Mouse (Mus musculus): ENCODE data around the gene Gnpat.

- peak; percentile 50 for TF ChIP-seq POLR2A (IDR thresholded peaks at IDR 0.05; ENCODE audit: borderline replicate concordance, extremely low read depth, insufficient read depth, insufficient read length, poor library complexity, severe bottlenecking)
- TF ChIP-seq CTCF (IDR thresholded peaks at IDR 0.05; ENCODE audit: borderline replicate concordance, extremely low read depth, insufficient read depth, insufficient read length) = no peak
Observed at GRCm38 (mm10) chr8:124897386-124898250, 34.8 kb downstream of the Gnpat start, which contains the start of the genes Exoc8 and Sprtn.
